Mouse (Mus musculus) limb, embryonic 13.5 days (tissue): ENCODE data around the gene Atg13. TPM values are rescaled to one million over a fixed set of nuclear protein-coding genes. Genes with fewer than 3 reads are reported as not detected.

Experiments
- ATAC-seq: fragments of 200-750 bp; cut with Nextera tagmentation; 2 replicates; pipeline ENCODE4 v1.8.0; 2017; ENCODE audit warnings: low read depth, moderate number of reproducible peaks, moderate TSS enrichment; ENCODE audit not compliant: low FRiP score
- H3K27ac ChIP-seq: fragments of 300-500 bp; sonication (generic); 2 replicates; pipeline ENCODE4 v1.5.1; 2015; ENCODE audit warnings: inconsistent platforms, mild to moderate bottlenecking, moderate library complexity
- H3K27me3 ChIP-seq: fragments of 300-500 bp; sonication (generic); 2 replicates; pipeline ENCODE4 v1.6.1; 2015; ENCODE audit warnings: mild to moderate bottlenecking, inconsistent platforms
- H3K36me3 ChIP-seq: fragments of 300-500 bp; sonication (generic); 2 replicates; pipeline ENCODE4 v1.6.1; 2015; ENCODE audit warnings: inconsistent platforms, mild to moderate bottlenecking, moderate library complexity
- H3K4me1 ChIP-seq: fragments of 300-500 bp; sonication (generic); 2 replicates; pipeline ENCODE4 v1.6.1; 2015; ENCODE audit warnings: inconsistent platforms
- H3K4me2 ChIP-seq: fragments of 300-500 bp; sonication (generic); replicated peaks from 2 replicates; pipeline ENCODE4 v1.6.1; 2015; ENCODE audit warnings: inconsistent platforms, mild to moderate bottlenecking, moderate library complexity
- H3K4me3 ChIP-seq: fragments of 300-500 bp; sonication (generic); 2 replicates; pipeline ENCODE4 v1.5.1; 2015; ENCODE audit warnings: moderate library complexity, mild to moderate bottlenecking, inconsistent platforms
- H3K9ac ChIP-seq: fragments of 300-500 bp; sonication (generic); 2 replicates; pipeline ENCODE4 v1.6.1; 2015; ENCODE audit warnings: mild to moderate bottlenecking, inconsistent platforms
- H3K9me3 ChIP-seq: fragments of 300-500 bp; sonication (generic); 2 replicates; pipeline ENCODE4 v1.6.1; 2016; ENCODE audit warnings: inconsistent platforms
- WGBS: fragments of 180-500 bp; shearing (Covaris S2); methylation state at CpG from one replicate; pipeline ENCODE4 v1.1.7; 2015; 5-methylcytosine and 5-hydroxymethylcytosine counted together
- polyA plus RNA-seq: library from polyadenylated mRNA; unstranded; fragments of >200 nt; fragmentation: Nextera tagmentation; extraction: Ambion mirVana; gene quantifications from 2 replicates; pipeline ENCODE4 v1.2.1, GENCODE M21; 2015

The Atg13 gene
- polyA plus RNA-seq, 1 experiment from 2014 or later, result 29.0 TPM

DNA sequence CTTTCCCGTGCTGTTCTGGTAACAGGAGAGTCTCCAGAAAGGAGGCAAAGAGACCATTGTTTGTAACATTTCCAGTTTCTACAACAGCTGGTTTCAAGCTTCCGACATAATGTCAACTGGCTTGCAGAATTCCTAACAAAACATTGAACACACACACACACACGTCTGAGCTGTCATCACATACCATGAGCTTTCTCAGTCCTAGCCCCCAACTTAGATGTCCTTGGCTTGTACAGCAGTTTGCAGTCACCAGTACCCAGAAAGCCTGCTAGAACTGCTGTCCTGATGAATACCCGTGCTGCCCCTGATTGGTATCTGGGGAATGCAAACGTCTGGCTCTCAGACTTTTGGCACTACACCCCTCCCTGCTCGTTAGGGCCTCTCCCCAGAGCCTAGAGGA, 54.5 kb downstream of the Atg13 start:
- no peak overlapping the region for H3K9ac ChIP-seq
- H3K36me3 ChIP-seq, result peaks cover 77% of the 10 kb centered on the region
- ATAC-seq, result no peak
- H3K27ac ChIP-seq, result no peak overlapping the region
- no peaks in the 10 kb centered on the region for H3K27me3 ChIP-seq
- no peaks in the 10 kb centered on the region for H3K9me3 ChIP-seq
- no peak overlapping the region for H3K4me3 ChIP-seq
- 63% methylated on average over 6 of the region's 6 CpGs for WGBS
- peaks cover 4% of the 10 kb centered on the region for H3K4me1 ChIP-seq
- H3K4me2 ChIP-seq, result no peak overlapping the region

DNA sequence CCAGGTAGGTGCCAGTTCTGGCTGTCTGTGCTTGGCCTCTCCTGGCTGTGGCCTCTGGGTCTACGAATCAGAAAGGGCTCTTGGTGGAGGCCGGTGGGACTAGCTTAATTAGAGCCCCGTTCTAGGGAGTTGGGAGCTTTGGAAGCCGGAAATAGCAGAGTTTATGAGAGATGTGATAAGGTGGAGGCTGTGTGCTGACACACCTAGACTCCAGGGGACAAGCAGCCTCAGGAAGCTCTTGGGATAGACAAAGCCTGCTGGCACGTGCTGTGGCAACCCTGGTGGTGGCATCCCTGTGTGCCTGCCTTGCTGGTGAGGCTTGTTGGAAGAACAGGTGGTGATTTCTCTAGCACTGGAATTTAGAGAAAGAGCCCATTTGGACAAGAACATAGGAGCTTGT, 55.0 kb downstream of the Atg13 start:
- Histone ChIP-seq H3K27ac (no peak overlapping the region), H3K4me2 (no peak overlapping the region), H3K9me3 (no peaks in the 10 kb centered on the region), H3K9ac (no peak overlapping the region), H3K4me1 (peaks cover 8% of the 10 kb centered on the region), H3K4me3 (no peak overlapping the region), H3K36me3 (peaks cover 75% of the 10 kb centered on the region), H3K27me3 (no peaks in the 10 kb centered on the region)
- ATAC-seq, result no peak
- WGBS, result 90% methylated on average over 5 of the region's 5 CpGs

DNA sequence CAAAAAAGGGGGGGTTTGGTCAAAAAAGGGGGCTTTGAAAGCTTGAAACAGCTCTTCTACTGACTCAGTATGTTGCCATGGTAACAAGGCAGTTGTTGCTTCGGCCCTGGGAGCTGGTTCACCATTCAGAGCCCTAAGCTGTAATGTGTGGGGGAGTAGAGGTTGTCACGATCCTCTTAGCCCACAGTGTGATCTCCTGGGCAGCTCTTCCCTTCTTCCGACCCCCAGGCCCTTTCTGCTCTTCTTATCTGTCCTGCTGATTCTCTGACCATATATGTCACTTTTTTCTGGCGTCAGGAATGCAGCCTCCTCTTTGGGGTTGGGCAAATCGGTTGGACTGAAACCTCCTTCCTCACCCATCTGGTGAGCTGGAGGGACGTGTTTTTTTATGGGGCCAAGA, 57.5 kb downstream of the Atg13 start:
- WGBS, result 57% methylated on average over 6 of the region's 6 CpGs
- H3K9ac ChIP-seq, result 0 out of 2 replicates have a peak overlapping the region, but pooled peaks have one; percentile 4
- peaks cover 17% of the 10 kb centered on the region for H3K4me1 ChIP-seq
- peaks cover 52% of the 10 kb centered on the region for H3K36me3 ChIP-seq
- no peak overlapping the region for H3K27ac ChIP-seq
- no peak for ATAC-seq
- H3K27me3 ChIP-seq, result no peaks in the 10 kb centered on the region
- no peaks in the 10 kb centered on the region for H3K9me3 ChIP-seq
- no peak overlapping the region for H3K4me2 ChIP-seq
- no peak overlapping the region for H3K4me3 ChIP-seq

DNA sequence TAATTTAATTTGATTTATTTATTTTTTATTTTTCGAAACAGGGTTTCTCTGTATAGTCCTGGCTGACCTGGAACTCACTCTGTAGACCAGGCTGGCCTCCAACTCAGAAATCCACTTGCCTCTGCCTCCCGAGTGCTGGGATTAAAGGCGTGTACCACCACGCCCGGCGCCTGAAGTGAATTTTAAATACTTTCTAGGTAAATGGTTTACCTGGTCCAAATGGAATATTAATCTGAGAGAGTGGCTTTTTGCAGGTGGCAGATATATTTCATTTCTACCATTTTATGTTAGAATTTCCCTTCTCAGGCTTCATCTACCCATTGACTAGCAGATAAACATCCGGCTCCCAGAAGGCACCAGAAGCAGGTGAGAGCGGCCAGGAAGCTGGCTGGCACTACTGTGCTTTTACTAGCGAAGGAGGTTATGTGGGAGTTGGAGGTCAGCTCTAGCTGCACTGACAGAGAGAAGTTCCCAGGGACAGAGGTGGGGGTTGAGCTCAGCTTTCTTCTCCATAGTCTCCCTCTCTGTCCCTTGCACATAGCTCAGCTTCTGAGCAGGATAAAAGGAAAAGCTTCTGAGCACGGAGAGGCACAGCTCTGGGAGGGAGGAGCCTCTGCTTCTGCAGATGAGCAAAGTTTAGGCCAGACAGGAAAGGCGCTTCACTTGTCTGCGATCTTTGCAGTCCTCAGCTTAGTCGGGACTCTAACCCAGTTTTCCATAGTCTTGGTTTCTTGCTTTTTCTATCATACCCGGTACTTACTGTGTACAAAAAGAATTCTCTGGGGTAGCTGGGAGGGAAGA, 58.7 kb downstream of the Atg13 start:
- 90% methylated on average over 14 of the region's 14 CpGs for WGBS

DNA sequence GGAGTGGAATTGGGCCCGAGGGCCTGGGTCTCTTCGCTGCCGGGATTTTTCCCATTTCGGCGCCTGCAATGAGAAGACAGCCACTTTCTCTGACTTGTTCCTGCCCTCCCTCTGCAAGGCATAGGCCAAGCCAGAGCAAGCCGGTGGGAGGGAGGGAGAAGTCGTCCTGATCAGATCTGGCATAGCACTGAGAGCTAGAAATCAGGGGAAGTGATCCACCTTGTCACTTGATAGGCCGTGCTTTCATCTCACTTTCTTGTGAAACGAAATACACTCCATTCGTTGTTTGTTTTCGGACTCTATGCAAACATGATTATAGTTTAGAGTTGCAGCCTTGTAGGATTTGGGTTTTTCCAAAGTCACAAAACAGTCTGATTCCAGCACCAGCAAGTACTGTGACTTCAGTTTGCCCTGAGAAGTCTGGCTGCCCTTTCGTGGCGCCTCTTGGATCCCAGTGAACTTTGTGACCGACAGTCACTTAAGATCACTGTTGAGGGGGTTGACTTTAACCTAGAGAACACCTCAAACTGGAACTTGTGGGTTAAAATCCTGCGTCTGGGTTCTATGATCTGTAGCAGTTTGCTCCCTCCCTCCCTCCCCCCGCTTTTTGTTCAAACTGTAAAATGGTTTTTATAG, 59.9 kb downstream of the Atg13 start:
- H3K36me3 ChIP-seq, result peaks cover 53% of the 10 kb centered on the region
- H3K9ac ChIP-seq, result peak overlapping the region; percentile 80
- 13% methylated on average over 16 of the region's 16 CpGs for WGBS
- peaks cover 17% of the 10 kb centered on the region for H3K4me1 ChIP-seq
- peak overlapping the region; percentile 67 for H3K27ac ChIP-seq
- no peaks in the 10 kb centered on the region for H3K9me3 ChIP-seq
- H3K4me3 ChIP-seq, result peak overlapping the region; percentile 95
- H3K4me2 ChIP-seq, result peak overlapping the region; percentile 96
- H3K27me3 ChIP-seq, result no peaks in the 10 kb centered on the region
- peak; percentile 64 for ATAC-seq

More for the DNA sequence above, 58.7 kb downstream of the Atg13 start:
- ATAC-seq, result no peak
- Histone ChIP-seq H3K4me2 (no peak overlapping the region), H3K27me3 (no peaks in the 10 kb centered on the region), H3K36me3 (peaks cover 52% of the 10 kb centered on the region), H3K4me3 (no peak overlapping the region), H3K4me1 (peaks cover 17% of the 10 kb centered on the region), H3K9ac (0 out of 2 replicates have a peak overlapping the region, but pooled peaks have one; percentile 35), H3K9me3 (no peaks in the 10 kb centered on the region), H3K27ac (no peak overlapping the region)

DNA sequence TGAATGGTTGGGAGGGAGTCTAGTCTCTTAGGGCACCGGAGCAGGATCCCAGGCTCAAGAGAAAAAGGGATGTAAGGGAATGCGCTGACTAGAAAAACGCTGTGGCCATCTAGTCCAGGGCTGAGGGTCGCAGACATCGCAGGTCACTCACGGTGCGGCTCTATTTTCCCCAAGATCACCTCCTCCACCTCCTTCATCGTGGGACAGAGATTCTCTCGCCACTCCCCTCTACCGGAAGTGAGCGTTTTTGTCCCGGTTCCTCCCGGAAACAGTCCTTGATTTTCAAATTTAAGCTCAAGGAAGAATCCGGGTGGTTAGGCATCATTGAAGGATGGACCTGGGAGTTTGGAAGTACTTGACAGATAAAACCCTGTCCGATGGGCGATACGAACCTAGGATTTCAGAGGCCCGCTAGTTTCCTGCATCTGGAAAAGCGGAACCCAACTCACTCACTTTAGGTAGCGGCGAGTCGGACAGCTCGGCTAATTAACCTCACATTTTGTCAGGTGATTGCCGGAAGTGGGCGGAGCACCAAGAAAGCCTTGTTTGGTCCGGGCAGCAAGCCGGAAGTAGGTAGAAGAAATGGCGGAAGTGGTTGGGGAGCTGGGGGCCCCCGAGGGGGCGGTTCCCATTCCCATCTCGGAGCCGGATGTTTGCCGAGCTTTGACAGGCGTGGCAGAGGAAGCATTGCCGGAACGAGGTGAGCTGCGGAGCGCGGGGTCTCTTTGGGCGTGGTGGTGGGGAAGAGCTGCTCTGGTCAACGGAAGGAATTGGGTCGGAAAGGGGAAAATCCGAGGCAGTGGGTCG, 60.6 kb downstream of the Atg13 start, which contains the start of the genes Zfp408 and Arhgap1:
Gene Zfp408 (minus strand): TSS at position 239 of the 807 bp plus-strand sequence.
Gene Arhgap1 (plus strand): TSS at position 308 of the 807 bp plus-strand sequence.
- Histone ChIP-seq H3K4me1 (peaks cover 17% of the 10 kb centered on the region), H3K4me2 (peak within 1 kb of the TSS; percentile 96), H3K9ac (peak within 1 kb of the TSS; percentile 97), H3K4me3 (peak within 1 kb of the TSS; percentile 95), H3K9me3 (no peaks in the 10 kb centered on the region), H3K27ac (peak within 1 kb of the TSS; percentile 90), H3K36me3 (peaks cover 53% of the 10 kb centered on the region), H3K27me3 (no peaks in the 10 kb centered on the region)
- peak; percentile 94 for ATAC-seq
- WGBS, result under 1% methylated on average over 44 of the region's 44 CpGs

DNA sequence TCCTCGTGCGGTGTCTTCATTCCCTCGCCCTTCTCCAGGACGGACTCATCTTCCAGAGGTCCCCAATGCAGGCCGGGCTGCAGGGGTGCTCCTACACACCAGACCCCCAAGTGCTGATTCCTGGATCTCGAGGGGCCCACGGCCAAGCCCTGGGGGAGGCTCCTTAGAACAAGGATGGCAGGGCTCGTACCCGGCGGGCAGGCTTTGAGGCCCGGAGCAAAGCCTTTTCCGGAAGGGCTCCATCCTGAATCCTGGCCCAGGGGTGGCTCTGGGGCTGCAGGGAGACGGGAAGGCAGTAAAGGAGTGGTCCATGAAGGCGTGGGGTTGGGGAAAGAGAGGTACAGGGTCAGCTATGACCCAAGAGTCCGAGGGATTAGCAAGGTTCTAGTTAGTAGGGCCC, 61.2 kb downstream of the Atg13 start:
- peak overlapping the region; percentile 90; the same call in 1 of the 2 replicates for H3K27ac ChIP-seq
- no peaks in the 10 kb centered on the region for H3K9me3 ChIP-seq
- H3K4me3 ChIP-seq, result peak overlapping the region; percentile 95
- WGBS, result 5% methylated on average over 15 of the region's 15 CpGs
- peaks cover 17% of the 10 kb centered on the region for H3K4me1 ChIP-seq
- H3K9ac ChIP-seq, result peak overlapping the region; percentile 97
- H3K4me2 ChIP-seq, result peak overlapping the region; percentile 96
- 0 out of 2 replicates have a peak, but pooled peaks have one; percentile 0 for ATAC-seq
- no peaks in the 10 kb centered on the region for H3K27me3 ChIP-seq
- H3K36me3 ChIP-seq, result peaks cover 53% of the 10 kb centered on the region

DNA sequence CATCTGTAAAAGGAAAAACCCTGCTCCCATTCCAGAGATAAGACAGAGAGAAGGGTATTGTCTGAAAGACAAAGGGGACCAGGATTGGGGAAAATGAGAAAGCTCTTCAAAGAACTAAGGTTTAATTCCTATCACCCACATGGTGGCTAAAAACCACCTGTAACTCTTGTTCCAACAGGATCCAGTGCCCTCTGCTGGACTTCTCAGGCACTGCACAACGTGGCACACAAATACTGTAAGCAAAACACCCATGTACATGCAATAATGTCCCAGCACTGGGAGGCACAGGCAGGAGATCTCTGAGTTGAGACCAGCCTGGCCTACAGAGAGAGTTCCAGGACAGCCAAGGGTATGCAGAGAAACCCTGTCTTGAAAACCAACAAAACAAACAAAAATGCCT, 63.6 kb downstream of the Atg13 start:
- Histone ChIP-seq H3K36me3 (peaks cover 64% of the 10 kb centered on the region), H3K4me1 (peaks cover 17% of the 10 kb centered on the region), H3K27me3 (no peaks in the 10 kb centered on the region), H3K27ac (no peak overlapping the region), H3K9ac (no peak overlapping the region), H3K4me2 (no peak overlapping the region), H3K9me3 (no peaks in the 10 kb centered on the region), H3K4me3 (no peak overlapping the region)
- 17% methylated on average over 1 of the region's 1 CpGs for WGBS
- ATAC-seq, result no peak

DNA sequence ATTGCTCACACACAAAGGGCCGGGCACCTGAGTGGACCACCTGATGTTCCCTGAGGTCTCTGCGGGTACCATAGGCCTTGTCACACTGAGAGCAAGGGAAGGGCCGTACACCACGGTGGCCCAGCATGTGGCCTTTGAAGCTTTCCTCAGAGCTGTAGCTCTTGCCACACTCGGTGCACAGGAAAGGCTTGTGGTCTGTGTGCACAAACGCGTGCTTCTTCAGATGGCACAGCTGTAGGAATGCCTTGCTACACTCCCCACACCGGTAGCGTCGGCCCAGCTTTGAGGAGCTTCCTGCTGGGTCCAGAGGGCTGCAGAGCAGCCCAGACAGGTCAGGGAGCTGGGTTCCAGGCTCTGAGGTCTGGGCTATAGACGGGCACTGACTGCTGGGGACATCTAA, 64.6 kb downstream of the Atg13 start:
- no peak overlapping the region for H3K27ac ChIP-seq
- no peak for ATAC-seq
- H3K27me3 ChIP-seq, result no peaks in the 10 kb centered on the region
- H3K4me1 ChIP-seq, result peaks cover 14% of the 10 kb centered on the region
- H3K4me2 ChIP-seq, result no peak overlapping the region
- peaks cover 63% of the 10 kb centered on the region for H3K36me3 ChIP-seq
- H3K9me3 ChIP-seq, result no peaks in the 10 kb centered on the region
- 93% methylated on average over 11 of the region's 11 CpGs for WGBS
- H3K9ac ChIP-seq, result no peak overlapping the region
- H3K4me3 ChIP-seq, result no peak overlapping the region

DNA sequence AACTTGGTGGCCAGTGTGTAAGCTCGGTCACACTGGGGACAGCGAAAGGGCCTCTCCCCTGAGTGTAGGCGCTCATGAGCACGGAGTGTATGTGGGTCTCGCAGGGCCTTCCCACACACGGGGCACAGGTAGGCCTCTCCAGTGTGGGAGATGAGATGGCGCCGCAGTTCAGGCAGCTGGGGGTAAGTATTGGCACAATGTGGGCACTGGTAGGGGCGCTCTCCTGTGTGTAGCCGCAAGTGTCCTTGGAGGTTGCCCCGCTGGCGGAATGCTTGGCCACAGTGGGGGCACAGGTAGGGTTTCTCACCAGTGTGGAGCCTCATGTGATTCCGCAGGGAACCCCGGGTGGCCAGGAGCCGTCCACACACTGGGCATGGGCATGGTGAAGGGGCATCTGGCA, 65.0 kb downstream of the Atg13 start:
- Histone ChIP-seq H3K27ac (no peak overlapping the region), H3K9me3 (no peaks in the 10 kb centered on the region), H3K36me3 (peaks cover 63% of the 10 kb centered on the region), H3K9ac (no peak overlapping the region), H3K4me1 (peaks cover 10% of the 10 kb centered on the region), H3K4me3 (no peak overlapping the region), H3K4me2 (no peak overlapping the region), H3K27me3 (no peaks in the 10 kb centered on the region)
- WGBS, result 98% methylated on average over 15 of the region's 15 CpGs
- ATAC-seq, result no peak

DNA sequence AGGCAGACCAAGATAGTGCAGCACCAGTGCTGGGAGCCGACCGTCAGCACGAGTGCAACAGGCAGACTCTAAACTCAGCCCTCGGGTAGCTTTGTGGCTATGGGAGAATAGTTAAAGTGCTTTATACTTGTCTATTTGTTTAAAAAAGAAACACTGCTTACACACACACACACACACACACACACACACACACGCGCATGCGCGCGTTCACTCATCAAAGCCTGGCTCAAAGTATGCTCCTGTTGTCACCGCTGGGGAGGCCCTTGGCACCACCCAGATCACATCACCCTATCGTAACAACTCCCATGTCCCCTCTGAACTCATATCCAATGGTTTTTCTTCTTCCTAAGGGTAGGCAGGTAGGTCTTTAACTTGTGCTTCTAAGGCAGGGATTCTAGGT, 66.4 kb downstream of the Atg13 start:
- no peaks in the 10 kb centered on the region for H3K9me3 ChIP-seq
- H3K36me3 ChIP-seq, result peaks cover 63% of the 10 kb centered on the region
- H3K27ac ChIP-seq, result no peak overlapping the region
- H3K4me3 ChIP-seq, result no peak overlapping the region
- H3K4me1 ChIP-seq, result peaks cover 10% of the 10 kb centered on the region
- WGBS, result 95% methylated on average over 11 of the region's 11 CpGs
- no peak for ATAC-seq
- no peak overlapping the region for H3K4me2 ChIP-seq
- no peak overlapping the region for H3K9ac ChIP-seq
- no peaks in the 10 kb centered on the region for H3K27me3 ChIP-seq
